Mouse (Mus musculus): ENCODE results near the gene Adam19.

- TF ChIP-seq POLR2A (IDR thresholded peaks at IDR 0.05; ENCODE audit: borderline replicate concordance, insufficient read depth, low read length) (no peak), CTCF (IDR thresholded peaks at IDR 0.05; ENCODE audit: borderline replicate concordance, insufficient read depth, low read depth, low read length) (no peak)
Observed at GRCm38 (mm10) chr11:46072466-46073060, 16.8 kb downstream of the Adam19 start.
